Mouse (Mus musculus) midbrain, embryonic 12.5 days (tissue): ENCODE results near the gene Hspb7. TPM values are rescaled to one million over a fixed set of nuclear protein-coding genes. Genes with fewer than 3 reads are reported as not detected.

Experiments
- ATAC-seq: fragments of 200-750 bp; cut with Nextera tagmentation; 2 replicates; pipeline ENCODE4 v1.8.0; 2017; ENCODE audit warnings: low read depth, moderate TSS enrichment, moderate library complexity; ENCODE audit not compliant: low FRiP score
- H3K27ac ChIP-seq: fragments of 300-500 bp; sonication (generic); replicated peaks from 2 replicates; pipeline ENCODE4 v1.5.1; 2016; ENCODE audit warnings: mild to moderate bottlenecking
- H3K27me3 ChIP-seq: fragments of 300-500 bp; sonication (generic); 2 replicates; pipeline ENCODE4 v1.6.1; 2016; ENCODE audit warnings: mild to moderate bottlenecking
- H3K36me3 ChIP-seq: fragments of 300-500 bp; sonication (generic); 2 replicates; pipeline ENCODE4 v1.6.1; 2016
- H3K4me1 ChIP-seq: fragments of 300-500 bp; sonication (generic); 2 replicates; pipeline ENCODE4 v1.6.1; 2016
- H3K4me2 ChIP-seq: fragments of 300-500 bp; sonication (generic); replicated peaks from 2 replicates; pipeline ENCODE4 v1.6.1; 2016; ENCODE audit warnings: mild to moderate bottlenecking, moderate library complexity
- H3K4me3 ChIP-seq: fragments of 300-500 bp; sonication (generic); 2 replicates; pipeline ENCODE4 v1.5.1; 2016; ENCODE audit warnings: mild to moderate bottlenecking
- H3K9ac ChIP-seq: fragments of 300-500 bp; sonication (generic); replicated peaks from 2 replicates; pipeline ENCODE4 v1.6.1; 2016; ENCODE audit warnings: mild to moderate bottlenecking, moderate library complexity
- H3K9me3 ChIP-seq: fragments of 300-500 bp; sonication (generic); 2 replicates; pipeline ENCODE4 v1.6.1; 2016; ENCODE audit warnings: mild to moderate bottlenecking
- WGBS: fragments of 180-500 bp; shearing (Covaris S2); methylation state at CpG from one replicate; pipeline ENCODE4 v1.1.7; 2016; 5-methylcytosine and 5-hydroxymethylcytosine counted together
- polyA plus RNA-seq: library from polyadenylated mRNA; unstranded; fragments of >200 nt; fragmentation: Nextera tagmentation; extraction: Ambion mirVana; gene quantifications from 2 replicates; pipeline ENCODE4 v1.2.1, GENCODE M21; 2016

Hspb7 gene
- polyA plus RNA-seq, 1 experiment from 2014 or later: 0.13 TPM

- ATAC-seq: no peak
- no peaks in the 10 kb centered on the region for H3K36me3 ChIP-seq
- H3K4me3 ChIP-seq: no peak overlapping the region
- 85% methylated on average over 18 of the region's 18 CpGs for WGBS
- H3K27me3 ChIP-seq: peaks cover 7% of the 10 kb centered on the region; the same call in 1 of the 2 replicates
- H3K27ac ChIP-seq: no peak overlapping the region
- H3K4me1 ChIP-seq: no peaks in the 10 kb centered on the region
- no peaks in the 10 kb centered on the region for H3K9me3 ChIP-seq
- no peak overlapping the region for H3K4me2 ChIP-seq
- H3K9ac ChIP-seq: no peak overlapping the region
Observed at GRCm38 (mm10) chr4:141433191-141433590, 12.6 kb downstream of the Hspb7 start.

- no peak for ATAC-seq
- H3K4me1 ChIP-seq: no peaks in the 10 kb centered on the region
- H3K9me3 ChIP-seq: no peaks in the 10 kb centered on the region
- no peaks in the 10 kb centered on the region for H3K27me3 ChIP-seq
- no peaks in the 10 kb centered on the region for H3K36me3 ChIP-seq
- H3K4me2 ChIP-seq: no peak within 1 kb of the TSS
- H3K9ac ChIP-seq: no peak within 1 kb of the TSS
- WGBS: 87% methylated on average over 1 of the region's 1 CpGs
- no peak within 1 kb of the TSS for H3K4me3 ChIP-seq
- no peak within 1 kb of the TSS for H3K27ac ChIP-seq
Observed at GRCm38 (mm10) chr4:141435974-141436373, 15.4 kb downstream of the Hspb7 start, which contains the start of gene Srarp. Srarp (minus strand) TSS chr4:141436105.

DNA sequence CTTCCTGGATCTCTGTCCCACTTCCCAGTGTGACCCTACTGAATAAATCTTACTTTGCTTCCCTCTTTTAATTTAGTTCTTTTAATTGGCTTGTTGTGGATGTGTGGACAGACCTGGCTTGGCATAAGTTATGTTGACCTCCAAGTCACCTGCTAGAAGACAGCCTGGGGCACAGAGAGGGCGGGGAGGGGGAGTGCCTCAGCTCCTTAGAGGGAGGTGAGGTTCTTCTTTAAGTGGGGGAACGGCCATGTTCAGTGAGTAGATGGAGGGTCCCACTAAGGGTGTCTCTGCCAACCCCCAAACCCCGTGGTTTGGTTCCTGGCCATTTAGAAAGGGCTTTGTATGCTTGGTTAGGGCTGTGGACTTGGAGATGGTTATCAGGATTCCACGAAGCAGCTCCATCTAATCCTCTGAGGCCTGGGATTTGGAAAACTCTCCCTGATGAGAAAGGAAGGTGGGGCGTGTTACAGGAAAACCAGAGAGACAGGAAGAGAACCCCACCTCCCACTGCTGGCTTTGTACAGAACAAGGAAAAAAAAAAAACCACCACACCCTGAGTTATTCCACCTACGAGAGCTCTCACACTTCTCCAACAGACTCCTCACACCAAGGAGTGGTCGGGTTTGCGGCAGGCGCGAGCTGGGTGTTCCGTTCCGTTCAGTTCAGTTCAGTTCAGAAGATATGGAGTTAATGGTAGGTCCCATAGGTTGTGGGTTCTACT is 18.7 kb downstream of the Hspb7 start:
- Histone ChIP-seq H3K27ac (no peak overlapping the region), H3K4me2 (no peak overlapping the region), H3K4me3 (no peak overlapping the region), H3K36me3 (no peaks in the 10 kb centered on the region), H3K9ac (no peak overlapping the region), H3K27me3 (no peaks in the 10 kb centered on the region), H3K9me3 (no peaks in the 10 kb centered on the region), H3K4me1 (peaks cover 5% of the 10 kb centered on the region)
- no peak for ATAC-seq
- WGBS: 85% methylated on average over 12 of the region's 12 CpGs

GRCm38 (mm10) chr4:141440877-141441276 is 20.3 kb downstream of the Hspb7 start:
- H3K9ac ChIP-seq: no peak overlapping the region
- no peak for ATAC-seq
- no peak overlapping the region for H3K4me2 ChIP-seq
- H3K36me3 ChIP-seq: no peaks in the 10 kb centered on the region
- H3K27me3 ChIP-seq: no peaks in the 10 kb centered on the region
- no peaks in the 10 kb centered on the region for H3K9me3 ChIP-seq
- no peak overlapping the region for H3K27ac ChIP-seq
- no peak overlapping the region for H3K4me3 ChIP-seq
- peaks cover 12% of the 10 kb centered on the region for H3K4me1 ChIP-seq

DNA sequence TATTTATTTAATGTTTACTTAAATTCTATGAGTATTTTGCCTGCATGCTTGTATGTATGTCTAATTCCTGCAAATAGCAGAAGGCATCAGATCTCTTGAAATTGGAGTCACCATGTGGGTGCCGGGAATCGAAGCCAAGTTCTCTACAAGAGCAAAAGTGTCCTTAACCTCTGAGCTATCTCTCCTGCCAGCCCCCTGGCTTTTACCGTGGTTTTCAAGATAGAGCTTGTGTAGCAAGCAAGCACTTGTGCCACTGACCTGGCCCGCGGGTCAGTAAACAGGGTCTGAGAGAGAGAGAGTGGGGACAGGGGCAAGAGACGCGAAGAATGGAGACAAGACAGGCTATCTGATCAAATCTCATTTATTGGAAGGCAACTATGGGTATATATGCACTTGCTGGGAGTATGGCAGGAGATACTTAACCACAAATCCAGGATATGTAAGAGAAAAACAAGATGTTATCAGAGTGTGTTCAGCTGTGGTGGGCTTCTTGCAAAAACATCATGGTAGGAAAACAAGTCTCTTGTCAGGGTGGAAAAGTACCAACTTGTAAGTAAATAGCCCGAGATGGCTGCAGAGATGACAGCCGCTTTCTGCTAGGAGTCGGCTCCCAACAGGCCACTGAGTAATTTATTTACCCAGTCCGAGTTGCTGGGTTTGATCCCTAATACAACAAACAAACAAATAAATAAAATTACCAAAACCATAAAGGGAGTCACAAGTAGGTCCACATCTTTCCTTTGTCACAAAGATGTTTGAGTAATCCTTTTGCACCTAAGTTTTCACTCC is 23.3 kb downstream of the Hspb7 start:
- H3K27ac ChIP-seq: no peak overlapping the region

GRCm38 (mm10) chr4:141444451-141445327 is 24.1 kb downstream of the Hspb7 start, which contains the start of gene Zbtb17:
Zbtb17 (plus strand) TSS chr4:141444654.
- Histone ChIP-seq H3K36me3 (peaks cover 31% of the 10 kb centered on the region), H3K4me2 (peak within 1 kb of the TSS; percentile 90), H3K9ac (peak within 1 kb of the TSS; percentile 96), H3K4me3 (peak within 1 kb of the TSS; percentile 100), H3K27ac (peak within 1 kb of the TSS; percentile 84), H3K9me3 (no peaks in the 10 kb centered on the region), H3K4me1 (peaks cover 19% of the 10 kb centered on the region), H3K27me3 (no peaks in the 10 kb centered on the region)
- WGBS: under 1% methylated on average over 61 of the region's 102 CpGs
- ATAC-seq: peak; percentile 91

More for the DNA sequence above, 23.3 kb downstream of the Hspb7 start:
- 0 out of 2 replicates have a peak, but pooled peaks have one; percentile 1 for ATAC-seq
- Histone ChIP-seq H3K4me2 (peak overlapping the region; percentile 90), H3K4me3 (peak overlapping the region; percentile 100), H3K9ac (peak overlapping the region; percentile 96; the same call in 1 of the 2 replicates), H3K4me1 (peaks cover 19% of the 10 kb centered on the region), H3K36me3 (peaks cover 22% of the 10 kb centered on the region), H3K27me3 (no peaks in the 10 kb centered on the region), H3K9me3 (no peaks in the 10 kb centered on the region)
- 57% methylated on average over 11 of the region's 11 CpGs for WGBS

DNA sequence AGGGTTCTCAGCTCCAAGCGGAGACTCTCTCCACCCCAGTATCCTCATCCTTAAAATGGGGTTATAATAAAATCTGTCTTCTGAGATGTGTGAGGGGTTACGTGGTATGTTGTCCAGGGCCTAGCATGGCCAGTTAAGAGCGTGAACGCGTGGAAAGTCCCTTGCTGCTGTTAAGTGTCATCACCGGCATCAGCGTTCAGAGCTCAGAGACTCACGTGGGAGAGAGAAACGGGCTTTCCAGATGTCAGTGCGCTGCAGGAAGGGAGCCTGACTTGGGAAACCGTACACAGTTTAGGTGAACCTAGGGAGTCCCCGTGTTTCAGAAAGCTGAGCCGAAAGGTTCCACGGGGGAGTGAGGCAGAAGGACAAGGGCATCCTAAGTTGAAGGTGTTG is 24.7 kb downstream of the Hspb7 start:
- Histone ChIP-seq H3K9ac (peak overlapping the region; percentile 96), H3K36me3 (peaks cover 36% of the 10 kb centered on the region), H3K4me2 (peak overlapping the region; percentile 90), H3K27ac (0 out of 2 replicates have a peak overlapping the region, but pooled peaks have one; percentile 84), H3K4me1 (peaks cover 19% of the 10 kb centered on the region), H3K4me3 (peak overlapping the region; percentile 100), H3K9me3 (no peaks in the 10 kb centered on the region), H3K27me3 (no peaks in the 10 kb centered on the region)
- WGBS: 20% methylated on average over 14 of the region's 14 CpGs
- ATAC-seq: no peak

GRCm38 (mm10) chr4:141446211-141446610 is 25.6 kb downstream of the Hspb7 start:
- H3K27me3 ChIP-seq: no peaks in the 10 kb centered on the region
- 84% methylated on average over 7 of the region's 7 CpGs for WGBS
- peak overlapping the region; percentile 90; the same call in 1 of the 2 replicates for H3K4me2 ChIP-seq
- H3K27ac ChIP-seq: no peak overlapping the region
- H3K9me3 ChIP-seq: no peaks in the 10 kb centered on the region
- peak overlapping the region; percentile 100; the same call in 1 of the 2 replicates for H3K4me3 ChIP-seq
- peaks cover 19% of the 10 kb centered on the region for H3K4me1 ChIP-seq
- no peak for ATAC-seq
- peak overlapping the region; percentile 96; the same call in 1 of the 2 replicates for H3K9ac ChIP-seq
- H3K36me3 ChIP-seq: peaks cover 44% of the 10 kb centered on the region

- ATAC-seq: no peak
- Histone ChIP-seq H3K4me2 (no peak overlapping the region), H3K9me3 (no peaks in the 10 kb centered on the region), H3K36me3 (peaks cover 78% of the 10 kb centered on the region), H3K9ac (no peak overlapping the region), H3K27me3 (no peaks in the 10 kb centered on the region), H3K4me3 (no peak overlapping the region), H3K4me1 (peaks cover 3% of the 10 kb centered on the region; the same call in 1 of the 2 replicates), H3K27ac (no peak overlapping the region)
- 86% methylated on average over 2 of the region's 2 CpGs for WGBS
Observed at GRCm38 (mm10) chr4:141451251-141451650, 30.7 kb downstream of the Hspb7 start.

- peaks cover 78% of the 10 kb centered on the region for H3K36me3 ChIP-seq
Observed at GRCm38 (mm10) chr4:141451916-141452450, 31.4 kb downstream of the Hspb7 start.

More at GRCm38 (mm10) chr4:141451916-141452450, 31.4 kb downstream of the Hspb7 start:
- no peaks in the 10 kb centered on the region for H3K9me3 ChIP-seq
- no peaks in the 10 kb centered on the region for H3K27me3 ChIP-seq
- no peak overlapping the region for H3K27ac ChIP-seq
- no peaks in the 10 kb centered on the region for H3K4me1 ChIP-seq
- no peak overlapping the region for H3K4me2 ChIP-seq
- no peak overlapping the region for H3K9ac ChIP-seq
- WGBS: 93% methylated on average over 9 of the region's 9 CpGs
- no peak overlapping the region for H3K4me3 ChIP-seq
- no peak for ATAC-seq
